ENCODE assay signal across 19 mouse cellular contexts in genomic region chr16:18418756-18419602, GRCm38 (mm10). TPM values are rescaled to one million over a fixed set of nuclear protein-coding genes. Genes with fewer than 3 reads are reported as not detected.
A peak's percentile ranks its signal among the peaks of the same experiment; 100 is the strongest.
DNase-seq lines count a peak whose midpoint lies in the region; ATAC-seq and TF ChIP-seq lines count a peak whose summit lies in the region.
"Had no signal": no experiment of that assay in that cellular context is flagged by ENCODE, and none has a peak within 500 bp of the region (broad histone marks: within the 10 kb centered on the region; RNA-seq: fewer than 3 reads in every experiment).

No protein-coding gene starts in this region.

- intact Hi-C loops in heart, postnatal 36 days (cut with DNase I), result no loop called here

- ATAC-seq in forebrain, embryonic 16.5 days, result no peak
- ATAC-seq: intestine, postnatal 0 days had no signal

- no peak overlapping the region for H3K4me3 ChIP-seq in MEL (ENCODE audit: control insufficient read depth in 1 of 2, insufficient read depth in 1 of 2, low read depth in 2 of 2, low read length in 2 of 2)
- H3K4me3 ChIP-seq in liver, adult 2 months (ENCODE audit: insufficient read depth, low read depth, low read length), result no peak overlapping the region
- no peak overlapping the region for H3K4me3 ChIP-seq in macrophage (ENCODE audit: inconsistent target)
- no peak overlapping the region for H3K4me3 ChIP-seq in forebrain, embryonic 16.5 days (replicated peaks; ENCODE audit: low read length)
- H3K4me3 ChIP-seq: embryonic facial prominence, embryonic 15.5 days; forebrain, embryonic 12.5 days; hindbrain, embryonic 15.5 days; midbrain, embryonic 12.5 days had no signal

- H3K4me2 ChIP-seq in forebrain, embryonic 16.5 days (ENCODE audit: low read length), result no peak overlapping the region
- H3K4me2 ChIP-seq: embryonic facial prominence, embryonic 15.5 days; forebrain, embryonic 12.5 days; hindbrain, embryonic 15.5 days; midbrain, embryonic 12.5 days had no signal

- no peak for TF ChIP-seq POLR2A in MEL (IDR thresholded peaks at IDR 0.05; ENCODE audit: control insufficient read depth in 1 of 2, insufficient read depth in 1 of 2, low read depth in 1 of 2, low read length in 2 of 2, poor library complexity in 1 of 2)
- TF ChIP-seq POLR2A in liver, adult 2 months (IDR thresholded peaks at IDR 0.05; ENCODE audit: extremely low read depth, insufficient read depth, low read length), result no peak

- TF ChIP-seq CTCF in MEL (IDR thresholded peaks at IDR 0.05 in 2 of 3, conservative IDR thresholded peaks at IDR 0.05 in 1 of 3; ENCODE audit: control insufficient read depth in 1 of 3, insufficient read depth in 1 of 3, low read depth in 2 of 3, low read length in 3 of 3, poor library complexity in 1 of 3, severe bottlenecking in 1 of 3), result no peak
- no peak for TF ChIP-seq CTCF in liver, adult 2 months (IDR thresholded peaks at IDR 0.05; ENCODE audit: low read depth, low read length)

- 0 out of 4 replicates have a peak, but pooled peaks of 1 of the 2 experiments have one; percentile 4 for TF ChIP-seq EP300 in MEL (IDR thresholded peaks at IDR 0.05; ENCODE audit: low read depth in 1 of 2, low read length in 2 of 2)

- 61% methylated on average over 4 of the region's 4 CpGs for WGBS in liver, adult 2 months
- 74% methylated on average over 4 of the region's 4 CpGs for WGBS in macrophage (ENCODE audit: missing documents)
- WGBS in forebrain, embryonic 16.5 days, result 82% methylated on average over 4 of the region's 4 CpGs

- H3K27ac ChIP-seq in MEL (ENCODE audit: control insufficient read depth, low read depth, low read length), result peak overlapping the region; percentile 58
- peak overlapping the region; percentile 75 for H3K27ac ChIP-seq in liver, adult 2 months (replicated peaks; ENCODE audit: insufficient read depth, low read depth, low read length)
- peak overlapping the region; percentile 60 for H3K27ac ChIP-seq in macrophage
- H3K27ac ChIP-seq in forebrain, embryonic 16.5 days (ENCODE audit: low read length), result no peak overlapping the region
- H3K27ac ChIP-seq: embryonic facial prominence, embryonic 15.5 days; forebrain, embryonic 12.5 days; hindbrain, embryonic 15.5 days; midbrain, embryonic 12.5 days had no signal

- H3K9ac ChIP-seq in MEL (ENCODE audit: control insufficient read depth, low read depth, low read length, poor library complexity, severe bottlenecking), result no peak overlapping the region
- no peak overlapping the region for H3K9ac ChIP-seq in liver, adult 2 months (ENCODE audit: low read depth, low read length)
- H3K9ac ChIP-seq in forebrain, embryonic 16.5 days (replicated peaks; ENCODE audit: low read depth, low read length), result no peak overlapping the region
- H3K9ac ChIP-seq: embryonic facial prominence, embryonic 15.5 days; forebrain, embryonic 12.5 days; hindbrain, embryonic 15.5 days; midbrain, embryonic 12.5 days had no signal

- H3K36me3 ChIP-seq in MEL (ENCODE audit: control insufficient read depth in 1 of 2, insufficient read depth in 2 of 2, low read length in 2 of 2) (peaks cover 2 to 22% of the 10 kb centered on the region in 2 experiments), macrophage (ENCODE audit: inconsistent target) (peaks cover 7% of the 10 kb centered on the region)
- H3K36me3 ChIP-seq in liver, adult 2 months (ENCODE audit: control insufficient read depth, insufficient read depth, low read length), result peaks cover 18% of the 10 kb centered on the region
- H3K36me3 ChIP-seq in forebrain, embryonic 16.5 days (ENCODE audit: control insufficient read depth, insufficient read depth), result 0 out of 2 replicates have a peak, but pooled peaks cover 2% of the 10 kb centered on the region

- peak; percentile 93 for DNase-seq in heart, adult 11 months
- DNase-seq in heart, postnatal 36 days, result no peak
- peak; percentile 48 for DNase-seq in MEL (ENCODE audit: low read depth, low spot score)
- DNase-seq in liver, adult 2 months (ENCODE audit: extremely low read depth, low read depth, low spot score), result no peak
- no peak for DNase-seq in ovary, postnatal 36 days (ENCODE audit: low spot score)
- no peak for DNase-seq in B cell, adult 2 months
- DNase-seq: adrenal gland, postnatal 10 days; cerebellum, adult 9-11 months; embryo, embryonic 11 days; lung, adult 18-20 months; right cerebral cortex, postnatal 14 days had no signal

- H3K27me3 ChIP-seq in MEL (ENCODE audit: control insufficient read depth in 1 of 2, insufficient read depth in 2 of 2, low read length in 2 of 2), result no peaks in the 10 kb centered on the region
- no peaks in the 10 kb centered on the region for H3K27me3 ChIP-seq in liver, adult 2 months (ENCODE audit: control insufficient read depth, insufficient read depth, low read length)
- H3K27me3 ChIP-seq in forebrain, embryonic 16.5 days (replicated peaks; ENCODE audit: control insufficient read depth, insufficient read depth, low read length), result no peaks in the 10 kb centered on the region
- H3K27me3 ChIP-seq: CH12.LX; embryonic facial prominence, embryonic 15.5 days; forebrain, embryonic 12.5 days; hindbrain, embryonic 15.5 days; midbrain, embryonic 12.5 days had no signal

- H3K79me2 ChIP-seq in MEL (ENCODE audit: control insufficient read depth, insufficient read depth, low read length, poor library complexity) (no peaks in the 10 kb centered on the region; the same call in 1 of the 2 replicates), macrophage (ENCODE audit: inconsistent target) (peaks cover 82% of the 10 kb centered on the region)
- H3K79me2 ChIP-seq in liver, adult 2 months (ENCODE audit: control insufficient read depth, insufficient read depth, low read length), result peaks cover 8% of the 10 kb centered on the region; the same call in 1 of the 2 replicates

- H3K9me3 ChIP-seq in MEL (replicated peaks; ENCODE audit: insufficient read depth, low read length), result no peaks in the 10 kb centered on the region
- H3K9me3 ChIP-seq in forebrain, embryonic 16.5 days (ENCODE audit: control insufficient read depth, low read length), result no peaks in the 10 kb centered on the region
- H3K9me3 ChIP-seq: embryonic facial prominence, embryonic 15.5 days; forebrain, embryonic 12.5 days; hindbrain, embryonic 15.5 days; midbrain, embryonic 12.5 days had no signal

- TF ChIP-seq RAD21 in MEL (IDR thresholded peaks at IDR 0.05; ENCODE audit: low read depth, low read length), result no peak

- peaks cover 18 to 21% of the 10 kb centered on the region in 2 experiments for H3K4me1 ChIP-seq in MEL (ENCODE audit: control insufficient read depth in 1 of 2, insufficient read depth in 2 of 2, low read length in 2 of 2)
- H3K4me1 ChIP-seq in liver, adult 2 months (ENCODE audit: control insufficient read depth, insufficient read depth, low read length), result peaks cover 55% of the 10 kb centered on the region
- H3K4me1 ChIP-seq in forebrain, embryonic 16.5 days (replicated peaks; ENCODE audit: control insufficient read depth, insufficient read depth, low read length), result no peaks in the 10 kb centered on the region; the same call in 1 of the 2 replicates

TF ChIP-seq in MEL, 35 proteins besides CTCF, POLR2A, EP300 and RAD21:
- TF ChIP-seq TCF12 (IDR thresholded peaks at IDR 0.05; ENCODE audit: low read depth, low read length), result 0 out of 2 replicates have a peak, but pooled peaks have one; percentile 22
- 0 out of 2 replicates have a peak, but pooled peaks have one; percentile 21 for TF ChIP-seq MYC (IDR thresholded peaks at IDR 0.05; ENCODE audit: low read depth, low read length)
- no peak for TF ChIP-seq ZNF384 (IDR thresholded peaks at IDR 0.05; ENCODE audit: low read depth, low read length)
- TF ChIP-seq MYB (IDR thresholded peaks at IDR 0.05; ENCODE audit: low read depth, low read length), result no peak
- no peak for TF ChIP-seq BHLHE40 (IDR thresholded peaks at IDR 0.05; ENCODE audit: borderline replicate concordance, low read depth, low read length)
- TF ChIP-seq MXI1 (IDR thresholded peaks at IDR 0.05; ENCODE audit: low read depth, low read length), result 0 out of 2 replicates have a peak, but pooled peaks have one; percentile 35
- no peak for TF ChIP-seq NRF1 (IDR thresholded peaks at IDR 0.05; ENCODE audit: insufficient read depth, low read depth, low read length, poor library complexity, severe bottlenecking)
- TF ChIP-seq TAL1 (IDR thresholded peaks at IDR 0.05; ENCODE audit: low read length), result peak; percentile 47; the same call in 1 of the 2 replicates
- no peak for TF ChIP-seq JUND (IDR thresholded peaks at IDR 0.05; ENCODE audit: low read depth, low read length)
- TF ChIP-seq CHD2 (IDR thresholded peaks at IDR 0.05; ENCODE audit: low read length), result no peak

RNA-seq across cellular contexts. Expression of gene Txnrd2, which starts 7.2 kb away (rescaled TPM):
- 10 to 100 TPM; 41.0 to 42.8 TPM for total RNA-seq in heart, postnatal 36 days (2021)
- total RNA-seq in MEL (2012; rRNA removed), result 25.7 and 31.2 TPM in 2 replicates
- 10 to 100 TPM in 1 of 2 experiments, not detected in 1; 46.8 TPM for polyA plus RNA-seq in MEL (2012; ENCODE audit: insufficient read depth in 1 of 2, insufficient read length in 2 of 2, low read depth in 1 of 2, low replicate concordance in 2 of 2, missing spikeins in 1 of 2)
- 23.9 and 30.9 TPM in 2 replicates for total RNA-seq in liver, adult 2 months (2014; rRNA removed)
- 39.1 and 46.6 TPM in 2 replicates for polyA plus RNA-seq in liver, adult 2 months (2012; rRNA removed)
- total RNA-seq in macrophage (2018; cell fraction: chromatin; rRNA removed), result 10 to 100 TPM in 24 of 26 experiments, 1 to 10 TPM in 2; 4.9 to 44.5 (median 23.9) TPM
- total RNA-seq in macrophage (2018; cell fraction: cytosol; rRNA removed), result 10 to 100 TPM; 12.3 to 18.8 (median 15.3) TPM
- 10 to 100 TPM in 21 of 26 experiments, 1 to 10 TPM in 5; 7.5 to 31.9 (median 17.7) TPM for total RNA-seq in macrophage (2018; cell fraction: nucleus; rRNA removed)
- 10.3 to 16.8 TPM (median 14.7 TPM) in 3 replicates for polyA plus RNA-seq in macrophage (2018)
- 24.0 and 27.8 TPM in 2 replicates for polyA plus RNA-seq in forebrain, embryonic 16.5 days (2015; fragmentation: Nextera tagmentation; extraction: Ambion mirVana)

RNA-seq across cellular contexts. Expression of gene Comt, which starts 7.7 kb away (rescaled TPM):
- 100 to 1,000 TPM; 130 to 150 TPM for total RNA-seq in heart, postnatal 36 days (2021)
- 48.8 and 62.5 TPM in 2 replicates for total RNA-seq in MEL (2012; rRNA removed)
- polyA plus RNA-seq in MEL (2012; ENCODE audit: insufficient read depth in 1 of 2, insufficient read length in 2 of 2, low read depth in 1 of 2, low replicate concordance in 2 of 2, missing spikeins in 1 of 2) (10 to 100 TPM in 1 of 2 experiments, not detected in 1; 71.8 TPM), macrophage (2018) (118 to 154 TPM (median 126 TPM) in 3 replicates)
- total RNA-seq in liver, adult 2 months (2014; rRNA removed), result 474 and 538 TPM in 2 replicates
- polyA plus RNA-seq in liver, adult 2 months (2012; rRNA removed), result 779 and 1,223 TPM in 2 replicates
- total RNA-seq in macrophage (2018; cell fraction: chromatin; rRNA removed), result 10 to 100 TPM in 20 of 26 experiments, 1 to 10 TPM in 6; 4.6 to 47.7 (median 18.7) TPM
- total RNA-seq in macrophage (2018; cell fraction: cytosol; rRNA removed), result 100 to 1,000 TPM in 20 of 26 experiments, 10 to 100 TPM in 6; 79.9 to 168 (median 109) TPM
- 10 to 100 TPM; 15.5 to 79.1 (median 41.2) TPM for total RNA-seq in macrophage (2018; cell fraction: nucleus; rRNA removed)
- 88.8 and 98.1 TPM in 2 replicates for polyA plus RNA-seq in forebrain, embryonic 16.5 days (2015; fragmentation: Nextera tagmentation; extraction: Ambion mirVana)

Comparison
In these comparisons a context has a peak if more than half of its experiments do, and no peak if none do; other contexts are left out.
1. DNase-seq: peak in heart, adult 11 months (single experiment) and MEL (single experiment); none in heart, postnatal 36 days (0 of 2), liver, adult 2 months (single experiment), ovary, postnatal 36 days (single experiment) and B cell, adult 2 months (0 of 2).